Comparison of ENCODE assay signal across 18 mouse cellular contexts in genomic region chr12:9340769-9341168, GRCm38 (mm10).
DNase-seq lines count a peak whose midpoint lies in the region; ATAC-seq and TF ChIP-seq lines count a peak whose summit lies in the region.
"Had no signal": no experiment of that assay in that cellular context is flagged by ENCODE, and none has a peak within 500 bp of the region (broad histone marks: within the 10 kb centered on the region; RNA-seq: fewer than 3 reads in every experiment).

No protein-coding gene starts in this region.

- no peak for ATAC-seq in embryonic facial prominence, embryonic 12.5 days (ENCODE audit: insufficient number of reproducible peaks, insufficient read depth, low FRiP score, low TSS enrichment)
- ATAC-seq in limb, embryonic 11.5 days (ENCODE audit: insufficient number of reproducible peaks, low FRiP score, low TSS enrichment, low read depth) = no peak; the same call in 1 of the 2 replicates
- ATAC-seq in limb, embryonic 15.5 days (ENCODE audit: insufficient number of reproducible peaks, low FRiP score, low TSS enrichment, low read depth) = no peak
- no peak for ATAC-seq in megakaryocyte, adult 5-6 weeks (ENCODE audit: poor library complexity, severe bottlenecking)
- ATAC-seq: forebrain, embryonic 16.5 days had no signal

- H3K4me3 ChIP-seq in embryonic facial prominence, embryonic 10.5 days = no peak overlapping the region
- no peak overlapping the region for H3K4me3 ChIP-seq in embryonic facial prominence, embryonic 12.5 days
- H3K4me3 ChIP-seq in limb, embryonic 11.5 days (ENCODE audit: low read depth, low read length) = no peak overlapping the region
- no peak overlapping the region for H3K4me3 ChIP-seq in limb, embryonic 15.5 days
- no peak overlapping the region for H3K4me3 ChIP-seq in gastrocnemius, adult 2 months
- H3K4me3 ChIP-seq: forebrain, embryonic 12.5 days; heart, embryonic 12.5 days; hindbrain, embryonic 10.5 days had no signal

- H3K4me1 ChIP-seq in embryonic facial prominence, embryonic 10.5 days = peaks cover 50% of the 10 kb centered on the region
- peaks cover 48% of the 10 kb centered on the region for H3K4me1 ChIP-seq in embryonic facial prominence, embryonic 12.5 days
- H3K4me1 ChIP-seq in limb, embryonic 11.5 days (ENCODE audit: control insufficient read depth, insufficient read depth, low read length) = peaks cover 29% of the 10 kb centered on the region
- peaks cover 22% of the 10 kb centered on the region for H3K4me1 ChIP-seq in limb, embryonic 15.5 days
- H3K4me1 ChIP-seq: forebrain, embryonic 12.5 days; heart, embryonic 12.5 days; hindbrain, embryonic 10.5 days had no signal

- no peak for TF ChIP-seq CTCF in gastrocnemius, adult 2 months (IDR thresholded peaks at IDR 0.05)

- no peaks in the 10 kb centered on the region for H3K27me3 ChIP-seq in embryonic facial prominence, embryonic 10.5 days (replicated peaks; ENCODE audit: low read depth, poor library complexity, severe bottlenecking)
- H3K27me3 ChIP-seq in embryonic facial prominence, embryonic 12.5 days = no peaks in the 10 kb centered on the region
- no peaks in the 10 kb centered on the region for H3K27me3 ChIP-seq in limb, embryonic 11.5 days (ENCODE audit: control insufficient read depth, insufficient read depth, low read length)
- no peaks in the 10 kb centered on the region for H3K27me3 ChIP-seq in limb, embryonic 15.5 days
- H3K27me3 ChIP-seq: forebrain, embryonic 12.5 days; heart, embryonic 12.5 days had no signal

- H3K9ac ChIP-seq in embryonic facial prominence, embryonic 12.5 days = no peak overlapping the region
- H3K9ac ChIP-seq in limb, embryonic 11.5 days (ENCODE audit: low read length) = no peak overlapping the region
- no peak overlapping the region for H3K9ac ChIP-seq in limb, embryonic 15.5 days
- H3K9ac ChIP-seq: forebrain, embryonic 12.5 days; heart, embryonic 12.5 days; hindbrain, embryonic 14.5 days had no signal

- peak overlapping the region; percentile 44 for H3K27ac ChIP-seq in embryonic facial prominence, embryonic 10.5 days (replicated peaks)
- H3K27ac ChIP-seq in embryonic facial prominence, embryonic 12.5 days = peak overlapping the region; percentile 80; the same call in 1 of the 2 replicates
- H3K27ac ChIP-seq in limb, embryonic 11.5 days (replicated peaks; ENCODE audit: low read depth, low read length) = peak overlapping the region; percentile 68; the same call in 1 of the 2 replicates
- H3K27ac ChIP-seq in limb, embryonic 15.5 days = peak overlapping the region; percentile 57; the same call in 1 of the 2 replicates
- no peak overlapping the region for H3K27ac ChIP-seq in gastrocnemius, adult 2 months
- H3K27ac ChIP-seq: forebrain, embryonic 12.5 days; hindbrain, embryonic 10.5 days; hindbrain, embryonic 14.5 days had no signal

- intact Hi-C loops in gastrocnemius, adult 2 months (cut with DNase I) = loop anchor here (10.0 kb wide), 1 partner anchor 286 kb away; no protein-coding TSS in a partner anchor

- DNase-seq in embryonic facial prominence, embryonic 10.5 days (ENCODE audit: low spot score) = no peak
- no peak for DNase-seq in limb, embryonic 11.5 days (ENCODE audit: low spot score)
- no peak for DNase-seq in gastrocnemius, adult 2 months
- no peak for DNase-seq in left cerebral cortex, adult 8-10 months (ENCODE audit: low spot score in 2 of 2)
- DNase-seq: adrenal gland, postnatal 10 days; cerebellum, adult 11 months; cerebellum, adult 8-10 months; cerebellum, postnatal 25 days; gastrocnemius, postnatal 14 days had no signal

- no peaks in the 10 kb centered on the region for H3K9me3 ChIP-seq in embryonic facial prominence, embryonic 10.5 days
- H3K9me3 ChIP-seq in embryonic facial prominence, embryonic 12.5 days = no peaks in the 10 kb centered on the region
- no peaks in the 10 kb centered on the region for H3K9me3 ChIP-seq in limb, embryonic 11.5 days (ENCODE audit: control insufficient read depth, low read length)
- H3K9me3 ChIP-seq in limb, embryonic 15.5 days = no peaks in the 10 kb centered on the region
- H3K9me3 ChIP-seq: forebrain, embryonic 12.5 days; G1E; heart, embryonic 12.5 days; hindbrain, embryonic 10.5 days had no signal

- no peak overlapping the region for H3K4me2 ChIP-seq in embryonic facial prominence, embryonic 12.5 days (replicated peaks)
- no peak overlapping the region for H3K4me2 ChIP-seq in limb, embryonic 11.5 days (ENCODE audit: low read depth, severe bottlenecking)
- no peak overlapping the region for H3K4me2 ChIP-seq in limb, embryonic 15.5 days
- H3K4me2 ChIP-seq: forebrain, embryonic 12.5 days; heart, embryonic 12.5 days; hindbrain, embryonic 14.5 days had no signal

- H3K36me3 ChIP-seq in embryonic facial prominence, embryonic 10.5 days (replicated peaks) = no peaks in the 10 kb centered on the region
- no peaks in the 10 kb centered on the region for H3K36me3 ChIP-seq in embryonic facial prominence, embryonic 12.5 days
- H3K36me3 ChIP-seq in limb, embryonic 11.5 days (ENCODE audit: control insufficient read depth, insufficient read depth, low read length) = no peaks in the 10 kb centered on the region
- H3K36me3 ChIP-seq in limb, embryonic 15.5 days = no peaks in the 10 kb centered on the region
- H3K36me3 ChIP-seq: forebrain, embryonic 12.5 days; G1E; heart, embryonic 12.5 days; hindbrain, embryonic 10.5 days had no signal
